Mouse (Mus musculus) left cerebral cortex, postnatal 4 days (tissue): Measurements from ENCODE around the gene Olfr96. TPM values are rescaled to one million over a fixed set of nuclear protein-coding genes. Genes with fewer than 3 reads are reported as not detected.
"Not testable (repeated sequence)": the region's sequence is repeated elsewhere in the genome, so short reads cannot be mapped to it uniquely, and the experiment has no call there.

Experiments
- DNase-seq: peaks from one replicate; pipeline ENCODE4 v3.0.0-alpha.2; 2022
- intact Hi-C: fragments of 180-260 bp; cut with DNase I; formaldehyde crosslinking; loops from one replicate; pipeline ENCODE4 v1.15.1; 2025
- total RNA-seq, 2 experiments: library from RNA; stranded (reverse); gene quantifications; 2 replicates each; pipeline ENCODE4 v1.2.3; 2021

Olfr96 gene
- total RNA-seq = not detected

DNA sequence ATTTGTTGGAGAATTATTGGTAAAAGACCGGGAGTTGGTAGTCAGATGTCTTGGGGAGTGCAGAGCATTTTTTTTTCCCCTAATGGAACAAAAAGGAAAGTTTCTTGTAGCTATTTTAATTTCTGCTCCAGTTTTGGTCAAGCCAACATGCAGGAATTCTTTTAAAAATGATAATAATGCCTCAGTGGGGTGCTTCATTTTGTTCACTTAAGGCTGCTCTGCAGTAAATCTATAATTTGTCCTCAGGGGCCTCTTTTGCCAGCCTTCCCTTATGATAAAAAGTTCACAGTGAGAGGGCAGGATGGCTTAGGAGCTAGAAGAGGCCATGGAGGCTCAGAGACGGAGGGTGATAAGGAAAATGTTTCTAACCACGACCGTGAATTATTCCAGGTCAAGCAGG lies at the start of gene Olfr96:
Olfr96 (plus strand) TSS at position 301 of the 400 bp plus-strand sequence.
- no peak for DNase-seq
- intact Hi-C loops = no loop called here

GRCm38 (mm10) chr17:37185474-37185873 lies 34.5 kb upstream of the Olfr96 start:
- DNase-seq = no peak
- intact Hi-C loops = no loop called here

- intact Hi-C loops = no loop called here
These were observed 29.2 kb upstream of the Olfr96 start for GRCm38 (mm10) chr17:37190711-37191110.

DNA sequence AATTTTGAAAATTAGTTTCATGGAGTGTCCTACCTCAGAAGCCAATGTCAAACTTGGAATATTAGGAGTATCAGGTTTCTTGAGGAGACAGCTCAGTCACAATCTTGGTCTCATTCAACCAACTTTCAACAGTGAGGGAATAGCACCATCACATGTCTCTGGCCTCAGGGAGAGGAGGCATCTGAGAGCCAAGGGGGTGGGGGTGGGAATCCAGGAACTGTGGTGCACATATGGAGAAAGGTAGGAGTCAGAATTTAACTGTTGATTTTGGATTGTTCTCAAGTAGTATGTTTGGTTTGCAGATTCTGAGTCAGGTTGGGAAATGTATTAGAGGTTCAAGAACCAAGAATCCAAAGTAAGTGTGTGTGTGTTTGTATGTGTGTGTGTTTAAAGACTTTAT lies 26.9 kb upstream of the Olfr96 start:
- DNase-seq = no peak
- intact Hi-C loops = no loop called here

More at GRCm38 (mm10) chr17:37190711-37191110, 29.2 kb upstream of the Olfr96 start:
- DNase-seq = peak; percentile 21

- no peak for DNase-seq
- intact Hi-C loops = no loop called here
These were observed 26.3 kb upstream of the Olfr96 start, which contains the start of gene Ubd for GRCm38 (mm10) chr17:37193656-37194055. TSS of gene Ubd (plus strand) at chr17:37193892.

DNA sequence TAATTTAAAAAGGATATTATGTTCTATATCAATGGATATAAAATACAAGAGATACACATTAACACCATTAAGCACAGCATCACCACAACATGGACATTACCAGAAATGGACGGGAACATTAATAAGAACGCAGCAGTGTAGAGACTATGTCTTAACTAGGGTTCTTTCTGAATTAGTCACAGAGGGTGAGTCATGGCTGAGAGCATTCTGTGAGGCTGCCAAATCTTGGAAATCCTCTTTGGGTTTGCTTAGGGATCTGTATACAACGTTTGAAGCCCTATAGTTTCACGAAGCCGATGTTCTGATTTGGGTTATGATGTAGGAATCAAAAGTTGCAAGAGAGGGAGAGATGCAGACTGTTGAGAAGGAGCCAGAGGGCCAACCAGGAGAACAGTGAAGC lies 25.2 kb upstream of the Olfr96 start:
- intact Hi-C loops = no loop called here
- no peak for DNase-seq

GRCm38 (mm10) chr17:37196845-37197724 lies 22.9 kb upstream of the Olfr96 start:
- DNase-seq = peak; percentile 27
- intact Hi-C loops = no loop called here

- DNase-seq = no peak
- intact Hi-C loops = loop anchor here (5.0 kb wide), 1 partner anchor 309 kb away; the partner anchor contains the start of gene Trim40
These were observed 19.1 kb upstream of the Olfr96 start, which contains the start of gene Olfr94 for GRCm38 (mm10) chr17:37200894-37201293. TSS of gene Olfr94 (minus strand) at chr17:37200994.

GRCm38 (mm10) chr17:37203206-37203916 lies 16.6 kb upstream of the Olfr96 start:
- DNase-seq = peak; percentile 80
- intact Hi-C loops = loop anchor here (2.0 to 5.0 kb wide), 2 partner anchors 121 to 311 kb away; partner anchors contain the start of gene Trim40

DNA sequence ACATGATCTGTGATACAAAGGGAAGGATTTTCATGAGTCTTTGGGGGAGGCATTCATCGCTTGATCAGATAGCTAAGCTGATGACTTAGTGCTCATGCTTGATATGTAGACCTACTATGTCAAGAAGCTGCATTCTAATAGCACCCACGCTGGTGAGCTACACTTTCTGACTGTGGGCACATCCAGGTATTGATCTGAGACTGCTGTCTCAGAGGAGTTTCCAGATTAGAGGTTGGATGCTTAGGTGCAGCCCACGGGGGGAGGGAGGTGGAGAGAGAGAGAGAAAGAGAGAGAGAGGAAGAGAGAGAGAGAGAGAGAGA lies 16.1 kb upstream of the Olfr96 start:
- DNase-seq = no peak
- intact Hi-C loops = loop anchor here (2.0 to 5.0 kb wide), 2 partner anchors 121 to 312 kb away; partner anchors contain the start of gene Trim40

- DNase-seq = peak; percentile 17
- intact Hi-C loops = no loop called here
These were observed 8.8 kb upstream of the Olfr96 start for GRCm38 (mm10) chr17:37210884-37211768.

GRCm38 (mm10) chr17:37213018-37213417 lies 6.9 kb upstream of the Olfr96 start, which contains the start of gene Olfr95:
TSS of gene Olfr95 (minus strand) at chr17:37213118.
- intact Hi-C loops = no loop called here
- no peak for DNase-seq

DNA sequence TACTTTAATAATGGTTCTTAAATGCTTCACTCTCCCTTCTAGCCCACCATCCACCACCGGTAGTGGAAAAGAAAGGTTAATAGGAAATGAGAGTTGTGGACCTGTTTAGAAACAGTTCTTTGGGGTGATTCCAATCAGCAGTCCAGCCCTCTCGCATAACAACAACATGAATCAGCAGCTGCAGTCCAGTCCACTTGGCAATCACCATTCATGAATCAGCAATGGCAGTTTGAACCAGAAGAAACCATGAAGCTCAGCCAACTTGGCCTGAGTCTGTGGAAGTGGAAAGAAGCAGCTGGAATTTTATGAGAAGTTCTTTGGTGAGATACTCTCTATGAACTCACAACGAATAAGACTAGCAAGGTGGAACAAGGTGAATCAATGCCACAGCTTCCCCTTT lies 1.5 kb upstream of the Olfr96 start:
- intact Hi-C loops = no loop called here
- no peak for DNase-seq

DNA sequence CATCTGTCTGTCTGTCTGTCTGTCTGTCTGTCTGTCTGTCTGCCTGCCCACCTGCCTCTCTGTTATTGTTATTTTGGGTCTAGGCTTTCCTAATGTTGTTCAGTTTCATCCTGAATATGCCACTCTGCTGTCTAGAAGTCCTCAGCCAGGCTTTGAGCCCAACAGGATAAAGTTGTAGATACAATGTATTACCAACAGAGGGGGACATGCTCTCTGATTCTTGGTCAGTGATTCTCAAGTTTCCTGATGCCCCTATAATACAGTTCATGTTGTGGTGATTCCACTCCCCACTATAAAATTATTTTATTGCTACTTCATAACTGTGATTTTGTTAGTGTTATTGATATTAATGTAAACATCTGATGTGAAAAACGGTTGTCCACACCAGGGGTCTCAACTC lies 1.9 kb downstream of the Olfr96 start:
- DNase-seq = no peak
- intact Hi-C loops = no loop called here

- intact Hi-C loops, DNase-seq: not testable (repeated sequence)
These were observed 17.3 kb downstream of the Olfr96 start, which contains the start of gene Olfr97 for GRCm38 (mm10) chr17:37237230-37237629. TSS of gene Olfr97 (minus strand) at chr17:37237330.

DNA sequence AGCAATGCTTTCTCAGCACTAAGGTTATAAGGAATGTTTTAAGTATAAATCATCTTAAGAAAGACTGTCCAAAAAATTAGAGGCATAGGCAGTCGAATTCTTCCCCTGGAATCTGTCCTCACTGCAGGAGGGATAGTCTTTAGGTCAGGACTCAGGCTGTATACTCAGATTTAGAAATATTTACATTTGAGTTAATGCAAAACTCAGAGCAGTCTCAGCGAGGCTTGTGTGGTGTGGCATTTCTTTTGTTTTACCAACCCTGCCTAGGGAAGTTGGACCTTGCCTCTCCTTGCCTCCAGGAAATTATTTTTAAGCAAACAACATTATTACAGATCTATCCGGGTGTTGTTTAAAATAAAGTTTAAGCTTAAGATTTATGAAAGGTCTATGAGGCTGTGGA lies 22.3 kb downstream of the Olfr96 start:
- DNase-seq = no peak
- intact Hi-C loops = no loop called here

GRCm38 (mm10) chr17:37246715-37247114 lies 26.8 kb downstream of the Olfr96 start:
- intact Hi-C loops = no loop called here
- peak; percentile 10 for DNase-seq

DNA sequence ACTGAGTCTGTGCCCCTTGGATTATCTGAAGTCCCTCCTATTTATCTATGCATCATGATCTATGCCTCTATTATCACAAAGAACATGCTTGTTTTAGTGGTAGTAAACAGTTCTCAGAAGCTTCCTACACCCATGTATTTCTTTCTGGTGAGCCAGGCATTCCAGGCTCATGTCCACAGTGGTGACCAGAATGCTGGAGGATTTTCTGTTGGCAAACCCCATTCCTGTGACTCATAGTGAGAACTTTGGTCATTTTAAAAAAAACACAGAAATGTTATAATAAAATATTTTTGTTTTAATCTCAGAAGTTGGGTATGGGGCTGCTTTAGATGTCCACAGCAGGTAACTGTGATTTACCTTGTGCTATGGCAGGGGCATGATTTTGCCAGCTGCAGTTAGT lies 29.5 kb downstream of the Olfr96 start:
- no peak for DNase-seq
- intact Hi-C loops = no loop called here

DNA sequence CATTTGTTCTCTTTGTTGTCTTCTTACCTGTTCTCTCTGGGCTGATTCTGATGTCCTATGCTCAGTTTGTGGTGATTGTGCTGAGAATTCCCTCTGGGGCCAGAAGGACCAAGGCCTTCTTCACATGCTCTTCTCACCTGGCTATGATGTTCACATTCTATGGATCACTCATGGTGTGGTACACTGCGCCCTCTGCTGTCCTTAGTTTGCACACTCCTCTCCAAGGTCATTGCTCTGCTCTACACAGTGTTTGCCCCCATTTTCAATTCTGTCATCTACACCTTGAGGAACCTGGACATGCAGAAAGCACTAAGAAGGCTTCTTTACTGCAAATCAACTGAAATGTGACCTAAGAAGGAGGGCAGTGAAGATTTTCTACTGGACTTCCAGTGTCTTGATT lies 30.6 kb downstream of the Olfr96 start:
- peak; percentile 3 for DNase-seq

GRCm38 (mm10) chr17:37263626-37264025 lies 43.7 kb downstream of the Olfr96 start, which contains the start of gene Olfr98:
TSS of gene Olfr98 (minus strand) at chr17:37263749.
- intact Hi-C loops = no loop called here
- no peak for DNase-seq

More for the DNA sequence above, 30.6 kb downstream of the Olfr96 start:
- intact Hi-C loops = no loop called here
